Mouse (Mus musculus): ENCODE measurements at regions not wholly inside any gene's neighbourhood (a gene's known extent, or its start where the extent isn't known, plus 50 kb on each side); places are given as distances from the start of the nearest gene placed in this dataset.

GRCm38 (mm10) chr2:75133298-75134080 is 307.9 kb downstream of the Mtx2 start:
- no peak for DNase-seq (ENCODE audit: low spot score)
- intact Hi-C loops (cut with DNase I) = no loop called here

- intact Hi-C loops (cut with DNase I) = loop anchor here (2.0 to 5.0 kb wide), 4 partner anchors 79 to 434 kb away; no protein-coding TSS in a partner anchor
- DNase-seq (ENCODE audit: low spot score) = no peak
These were observed 311.0 kb downstream of the Mtx2 start for GRCm38 (mm10) chr2:75136618-75137017.

GRCm38 (mm10) chr2:75137133-75137982 is 311.8 kb downstream of the Mtx2 start:
- no peak for DNase-seq (ENCODE audit: low spot score)
- intact Hi-C loops (cut with DNase I) = loop anchor here (2.0 to 5.0 kb wide), 4 partner anchors 80 to 435 kb away; no protein-coding TSS in a partner anchor

- DNase-seq (ENCODE audit: low spot score) = peak; percentile 35
- intact Hi-C loops (cut with DNase I) = loop anchor here (1.0 to 5.0 kb wide), 5 partner anchors 81 to 435 kb away; no protein-coding TSS in a partner anchor
These were observed 312.6 kb downstream of the Mtx2 start for GRCm38 (mm10) chr2:75137983-75138745.

GRCm38 (mm10) chr2:75138746-75139060 is 313.1 kb downstream of the Mtx2 start:
- no peak for DNase-seq (ENCODE audit: low spot score)
- intact Hi-C loops (cut with DNase I) = loop anchor here (1.0 to 5.0 kb wide), 4 partner anchors 81 to 423 kb away; no protein-coding TSS in a partner anchor

GRCm38 (mm10) chr2:75139544-75139943 is 313.9 kb downstream of the Mtx2 start:
- no peak for DNase-seq (ENCODE audit: low spot score)
- intact Hi-C loops (cut with DNase I) = loop anchor here (5.0 kb wide), 3 partner anchors 82 to 177 kb away; no protein-coding TSS in a partner anchor

- intact Hi-C loops (cut with DNase I) = loop anchor here (5.0 kb wide), 1 partner anchor 445 kb away; no protein-coding TSS in a partner anchor
- DNase-seq (ENCODE audit: low spot score) = no peak
These were observed 317.1 kb downstream of the Mtx2 start for GRCm38 (mm10) chr2:75142675-75143074.

- DNase-seq (ENCODE audit: low spot score) = no peak
- intact Hi-C loops (cut with DNase I) = loop anchor here (5.0 kb wide), 1 partner anchor 442 kb away; no protein-coding TSS in a partner anchor
These were observed 319.3 kb downstream of the Mtx2 start for GRCm38 (mm10) chr2:75144861-75145260.

GRCm38 (mm10) chr2:75146256-75146655 is 320.7 kb downstream of the Mtx2 start:
- intact Hi-C loops (cut with DNase I) = no loop called here
- no peak for DNase-seq (ENCODE audit: low spot score)

- intact Hi-C loops (cut with DNase I) = no loop called here
- no peak for DNase-seq (ENCODE audit: low spot score)
These were observed 321.8 kb downstream of the Mtx2 start for GRCm38 (mm10) chr2:75147399-75147798.

GRCm38 (mm10) chr2:75147967-75148366 is 322.4 kb downstream of the Mtx2 start:
- no peak for DNase-seq (ENCODE audit: low spot score)
- intact Hi-C loops (cut with DNase I) = no loop called here

- DNase-seq (ENCODE audit: low spot score) = no peak
- intact Hi-C loops (cut with DNase I) = no loop called here
These were observed 323.4 kb downstream of the Mtx2 start for GRCm38 (mm10) chr2:75149036-75149435.

- intact Hi-C loops (cut with DNase I) = no loop called here
- no peak for DNase-seq (ENCODE audit: low spot score)
These were observed 324.0 kb downstream of the Mtx2 start for GRCm38 (mm10) chr2:75149562-75149961.

- DNase-seq (ENCODE audit: low spot score) = no peak
- intact Hi-C loops (cut with DNase I) = loop anchor here (5.0 kb wide), 1 partner anchor 161 kb away; no protein-coding TSS in a partner anchor
These were observed 325.4 kb downstream of the Mtx2 start for GRCm38 (mm10) chr2:75150986-75151385.

GRCm38 (mm10) chr2:75151519-75151918 is 325.9 kb downstream of the Mtx2 start:
- DNase-seq (ENCODE audit: low spot score) = no peak
- intact Hi-C loops (cut with DNase I) = loop anchor here (5.0 kb wide), 1 partner anchor 161 kb away; no protein-coding TSS in a partner anchor

- intact Hi-C loops (cut with DNase I) = loop anchor here (5.0 kb wide), 1 partner anchor 160 kb away; no protein-coding TSS in a partner anchor
- no peak for DNase-seq (ENCODE audit: low spot score)
These were observed 326.9 kb downstream of the Mtx2 start for GRCm38 (mm10) chr2:75152477-75152990.

- intact Hi-C loops (cut with DNase I) = loop anchor here (5.0 kb wide), 1 partner anchor 158 kb away; no protein-coding TSS in a partner anchor
- no peak for DNase-seq (ENCODE audit: low spot score)
These were observed 328.8 kb downstream of the Mtx2 start for GRCm38 (mm10) chr2:75154448-75154847.

GRCm38 (mm10) chr2:75158581-75158980 is 333.0 kb downstream of the Mtx2 start:
- peak; percentile 63 for DNase-seq (ENCODE audit: low spot score)
- intact Hi-C loops (cut with DNase I) = loop anchor here (5.0 kb wide), 1 partner anchor 64 kb away; no protein-coding TSS in a partner anchor

GRCm38 (mm10) chr2:75161075-75161474 is 335.5 kb downstream of the Mtx2 start:
- no peak for DNase-seq (ENCODE audit: low spot score)

More at GRCm38 (mm10) chr2:75161075-75161474, 335.5 kb downstream of the Mtx2 start:
- intact Hi-C loops (cut with DNase I) = no loop called here

All from heart, postnatal 25 days (tissue).